Mouse (Mus musculus) heart, adult 2 months (tissue): ENCODE measurements around the gene Hdlbp. TPM values are rescaled to one million over a fixed set of nuclear protein-coding genes. Genes with fewer than 3 reads are reported as not detected.
A peak's percentile ranks its signal among the peaks of the same experiment; 100 is the strongest.

Source experiments
- DNase-seq, 2 experiments: peaks; one replicate each; pipeline ENCODE4 v3.0.0; 2021
- H3K27ac ChIP-seq: fragments of 200-600 bp; 2 replicates; pipeline ENCODE4 v1.8.1; 2022
- H3K27me3 ChIP-seq: fragments of 200-500 bp; 2 replicates; pipeline ENCODE4 v1.6.1; 2012; ENCODE audit warnings: mild to moderate bottlenecking, low read length, inconsistent platforms, mixed read lengths; ENCODE audit not compliant: control insufficient read depth, insufficient read depth
- H3K36me3 ChIP-seq: fragments of 200-500 bp; 2 replicates; pipeline ENCODE4 v1.6.1; 2012; ENCODE audit warnings: low read length, inconsistent platforms; ENCODE audit not compliant: control insufficient read depth, insufficient read depth
- H3K4me1 ChIP-seq: fragments of 200-500 bp; 2 replicates; pipeline ENCODE4 v1.6.1; 2011; ENCODE audit warnings: low read length; ENCODE audit not compliant: control insufficient read depth, insufficient read depth
- H3K4me3 ChIP-seq: fragments of 200-600 bp; 2 replicates; pipeline ENCODE4 v1.8.1; 2022
- H3K79me2 ChIP-seq: fragments of 200-500 bp; replicated peaks from 2 replicates; pipeline ENCODE4 v1.6.1; 2012; ENCODE audit warnings: mild to moderate bottlenecking, inconsistent platforms, low read length, moderate library complexity, mixed read lengths; ENCODE audit not compliant: control insufficient read depth, insufficient read depth
- H3K9ac ChIP-seq: fragments of 200-500 bp; 2 replicates; pipeline ENCODE4 v1.6.1; 2012; ENCODE audit warnings: low read depth, mild to moderate bottlenecking, control low read depth, inconsistent platforms, low read length, mixed read lengths
- CTCF ChIP-seq: fragments of 200-600 bp; IDR thresholded peaks from 2 replicates; pipeline ENCODE4 v1.8.1; 2022; ENCODE audit warnings: antibody characterized with exemption, mild to moderate bottlenecking, moderate library complexity
- EP300 ChIP-seq: fragments of 200-500 bp; IDR thresholded peaks from 2 replicates; pipeline ENCODE4 v1.6.1; 2011; ENCODE audit warnings: low read depth, low read length, control low read depth; ENCODE audit not compliant: insufficient read depth
- POLR2A ChIP-seq: fragments of 200-500 bp; IDR thresholded peaks from 2 replicates; pipeline ENCODE4 v1.6.1; 2011; ENCODE audit warnings: mild to moderate bottlenecking, low read depth, low read length, control low read depth; ENCODE audit not compliant: insufficient read depth
- WGBS: fragments of 180-500 bp; shearing (Covaris S2); methylation state at CpG from one replicate; pipeline ENCODE4 v1.1.7; 2018; 5-methylcytosine and 5-hydroxymethylcytosine counted together
- intact Hi-C: fragments of 180-260 bp; cut with DNase I; formaldehyde crosslinking; loops from one replicate; pipeline ENCODE4 v1.15.1; 2025
- polyA plus RNA-seq: library from polyadenylated mRNA; depleted of rRNA; stranded (reverse); fragments of >200 nt; gene quantifications from 2 replicates; pipeline ENCODE4 v1.2.3, GENCODE M21; 2012
- total RNA-seq, 2 experiments: library from RNA; stranded (reverse); gene quantifications; 2 replicates each; pipeline ENCODE4 v1.2.3; 2021

Gene Hdlbp
- total and polyA plus RNA-seq, 3 experiments, result 131 to 604 (median 507) TPM

- no peaks in the 10 kb centered on the region for H3K27me3 ChIP-seq
- under 1% methylated on average over 40 of the region's 41 CpGs for WGBS
- peaks cover 11% of the 10 kb centered on the region; the same call in 1 of the 2 replicates for H3K36me3 ChIP-seq
- H3K79me2 ChIP-seq, result peaks cover 8% of the 10 kb centered on the region
- DNase-seq, result peak; percentile 98 to 99
- peaks cover 1% of the 10 kb centered on the region; the same call in 1 of the 2 replicates for H3K4me1 ChIP-seq
- H3K9ac ChIP-seq, result peak overlapping the region; percentile 93
- intact Hi-C loops, result loop anchor here (1.0 to 10.0 kb wide), 7 partner anchors 33 to 543 kb away; partner anchors contain the start of genes Capn10, Ing5, Pask and Ppp1r7
- TF ChIP-seq CTCF (peak; percentile 73), POLR2A (peak; percentile 67; the same call in 1 of the 2 replicates), EP300 (peak; percentile 44; the same call in 1 of the 2 replicates)
- peak overlapping the region; percentile 98 for H3K27ac ChIP-seq
- peak overlapping the region; percentile 90 for H3K4me3 ChIP-seq
Measured at GRCm38 (mm10) chr1:93477758-93478585, 643 bp downstream of the Hdlbp start.

GRCm38 (mm10) chr1:93475694-93476093, 2.9 kb downstream of the Hdlbp start:
- peaks cover 13% of the 10 kb centered on the region for H3K36me3 ChIP-seq
- H3K27ac ChIP-seq, result no peak overlapping the region
- H3K9ac ChIP-seq, result no peak overlapping the region
- 87% methylated on average over 3 of the region's 3 CpGs for WGBS
- no peak for DNase-seq
- no peak for TF ChIP-seq EP300
- no peak for TF ChIP-seq POLR2A
- no peak for TF ChIP-seq CTCF
- H3K79me2 ChIP-seq, result peaks cover 10% of the 10 kb centered on the region
- H3K27me3 ChIP-seq, result no peaks in the 10 kb centered on the region
- intact Hi-C loops, result loop anchor here (2.0 to 10.0 kb wide), 3 partner anchors 131 to 541 kb away; partner anchors contain the start of genes Capn10, Pask, Ppp1r7 and Thap4
- H3K4me1 ChIP-seq, result peaks cover 1% of the 10 kb centered on the region; the same call in 1 of the 2 replicates
- H3K4me3 ChIP-seq, result no peak overlapping the region

GRCm38 (mm10) chr1:93468626-93469025, 10.0 kb downstream of the Hdlbp start:
- Histone ChIP-seq H3K27ac (peak overlapping the region; percentile 84), H3K9ac (no peak overlapping the region), H3K36me3 (peaks cover 22% of the 10 kb centered on the region), H3K4me1 (peaks cover 2% of the 10 kb centered on the region; the same call in 1 of the 2 replicates), H3K4me3 (no peak overlapping the region), H3K79me2 (peaks cover 13% of the 10 kb centered on the region), H3K27me3 (no peaks in the 10 kb centered on the region; the same call in 1 of the 2 replicates)
- WGBS, result 71% methylated on average over 4 of the region's 4 CpGs
- TF ChIP-seq EP300 (no peak), POLR2A (no peak), CTCF (no peak)
- intact Hi-C loops, result no loop called here
- DNase-seq, result no peak

- H3K4me3 ChIP-seq, result no peak overlapping the region
- DNase-seq, result no peak
- TF ChIP-seq CTCF (no peak), POLR2A (no peak), EP300 (no peak)
- peaks cover 13% of the 10 kb centered on the region for H3K36me3 ChIP-seq
- H3K9ac ChIP-seq, result no peak overlapping the region
- intact Hi-C loops, result no loop called here
- peaks cover 8% of the 10 kb centered on the region for H3K79me2 ChIP-seq
- H3K27me3 ChIP-seq, result no peaks in the 10 kb centered on the region; the same call in 1 of the 2 replicates
- H3K4me1 ChIP-seq, result peaks cover 2% of the 10 kb centered on the region; the same call in 1 of the 2 replicates
- no peak overlapping the region; the same call in 1 of the 2 replicates for H3K27ac ChIP-seq
Measured at GRCm38 (mm10) chr1:93465746-93466145, 12.9 kb downstream of the Hdlbp start.

- Histone ChIP-seq H3K4me3 (no peak overlapping the region), H3K9ac (no peak overlapping the region), H3K27me3 (no peaks in the 10 kb centered on the region; the same call in 1 of the 2 replicates), H3K4me1 (peaks cover 2% of the 10 kb centered on the region; the same call in 1 of the 2 replicates), H3K79me2 (peaks cover 8% of the 10 kb centered on the region), H3K36me3 (peaks cover 12% of the 10 kb centered on the region), H3K27ac (no peak overlapping the region)
- DNase-seq, result no peak
- intact Hi-C loops, result no loop called here
- TF ChIP-seq CTCF, result no peak
Measured at GRCm38 (mm10) chr1:93465066-93465465, 13.5 kb downstream of the Hdlbp start.

GRCm38 (mm10) chr1:93459101-93459500, 19.5 kb downstream of the Hdlbp start:
- Histone ChIP-seq H3K79me2 (peaks cover 4% of the 10 kb centered on the region), H3K9ac (no peak overlapping the region), H3K4me3 (no peak overlapping the region), H3K27ac (no peak overlapping the region), H3K27me3 (no peaks in the 10 kb centered on the region), H3K36me3 (peaks cover 6% of the 10 kb centered on the region), H3K4me1 (peaks cover 1% of the 10 kb centered on the region)
- intact Hi-C loops, result no loop called here
- no peak for TF ChIP-seq EP300
- no peak for TF ChIP-seq CTCF
- TF ChIP-seq POLR2A, result no peak
- no peak for DNase-seq
- WGBS, result 41% methylated on average over 3 of the region's 3 CpGs
